Mouse (Mus musculus) layer of hippocampus, postnatal 36 days (tissue): Measurements from ENCODE around the gene Slc16a3. TPM values are rescaled to one million over a fixed set of nuclear protein-coding genes. Genes with fewer than 3 reads are reported as not detected.

ENCODE experiments used
- DNase-seq, 2 experiments: peaks; one replicate each; pipeline ENCODE4 v3.0.0; 2022
- total RNA-seq, 2 experiments: library from RNA; stranded (reverse); gene quantifications; 2 replicates each; pipeline ENCODE4 v1.2.3; 2021

Slc16a3 gene
- total RNA-seq, 2 experiments from 2014 or later, result 2.3 to 2.5 TPM

GRCm38 (mm10) chr11:120948861-120949851 is 876 bp downstream of the Slc16a3 start:
- no peak for DNase-seq

- DNase-seq, result no peak
These were observed 1.6 kb downstream of the Slc16a3 start for GRCm38 (mm10) chr11:120949863-120950262.

DNA sequence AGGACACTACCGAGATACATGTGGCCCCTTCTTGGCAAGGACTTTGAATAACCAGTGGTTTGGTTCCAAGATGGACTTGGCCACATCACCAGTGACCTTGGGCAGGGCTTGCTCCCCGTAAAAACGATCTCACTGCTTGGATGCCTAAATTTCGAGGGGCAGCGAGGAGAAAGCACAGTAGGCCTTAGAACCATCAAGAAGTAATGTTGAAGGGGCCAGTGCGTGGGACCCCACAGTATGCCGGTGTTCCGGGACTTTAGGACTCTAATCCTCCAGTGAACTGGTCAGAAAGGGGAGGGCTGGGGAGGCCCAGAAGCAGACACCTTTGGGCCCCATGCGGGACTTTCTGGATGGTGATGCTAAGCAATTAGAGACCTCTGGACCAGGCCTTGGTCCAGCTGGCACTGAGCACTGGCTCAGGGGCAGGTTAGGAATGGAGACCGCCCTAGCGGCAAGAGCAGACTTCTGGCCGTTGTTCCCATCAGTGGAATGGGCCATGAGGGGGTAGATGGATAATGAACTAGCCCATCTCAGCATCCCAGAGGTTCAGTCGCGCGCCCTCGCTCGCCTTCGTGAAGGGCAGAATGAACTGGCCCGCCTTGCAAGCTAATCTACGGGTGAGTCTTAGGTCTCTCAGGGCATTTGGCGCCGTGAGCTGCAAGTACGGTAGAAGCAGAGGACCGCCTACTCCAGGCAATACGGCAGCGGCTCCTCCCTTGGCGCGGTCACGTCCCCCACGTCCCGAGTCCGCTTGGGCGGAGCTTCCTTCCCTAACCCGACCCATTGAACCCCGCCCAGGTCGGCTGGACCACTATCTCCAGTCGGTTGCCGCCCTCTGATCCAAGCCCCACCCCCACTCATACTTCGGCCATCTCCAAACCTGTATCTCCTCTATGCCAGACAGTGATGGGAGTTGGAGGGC is 2.3 kb downstream of the Slc16a3 start:
- peak; percentile 75 for DNase-seq

- DNase-seq, result no peak
These were observed 3.0 kb downstream of the Slc16a3 start for GRCm38 (mm10) chr11:120951237-120951636.

GRCm38 (mm10) chr11:120951731-120952730 is 3.8 kb downstream of the Slc16a3 start:
- DNase-seq, result no peak

- DNase-seq, result no peak
These were observed 6.7 kb downstream of the Slc16a3 start for GRCm38 (mm10) chr11:120954936-120955335.

DNA sequence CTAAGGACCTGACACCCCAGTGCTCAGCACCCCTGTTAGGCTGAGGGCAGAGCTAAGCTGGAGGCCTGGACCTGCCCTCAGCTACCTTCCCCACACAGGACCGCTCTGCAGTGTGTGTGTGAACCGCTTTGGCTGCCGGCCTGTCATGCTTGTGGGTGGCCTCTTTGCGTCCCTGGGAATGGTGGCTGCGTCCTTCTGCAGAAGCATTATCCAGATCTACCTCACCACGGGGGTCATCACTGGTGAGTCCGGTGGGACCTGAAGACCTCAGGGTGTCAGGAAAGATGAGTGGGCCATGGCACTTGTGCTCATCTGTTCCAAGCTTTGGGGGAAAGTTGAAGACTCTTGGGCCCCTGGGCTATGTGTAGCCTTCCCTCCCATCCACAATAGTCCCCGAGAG is 7.4 kb downstream of the Slc16a3 start:
- DNase-seq, result no peak

DNA sequence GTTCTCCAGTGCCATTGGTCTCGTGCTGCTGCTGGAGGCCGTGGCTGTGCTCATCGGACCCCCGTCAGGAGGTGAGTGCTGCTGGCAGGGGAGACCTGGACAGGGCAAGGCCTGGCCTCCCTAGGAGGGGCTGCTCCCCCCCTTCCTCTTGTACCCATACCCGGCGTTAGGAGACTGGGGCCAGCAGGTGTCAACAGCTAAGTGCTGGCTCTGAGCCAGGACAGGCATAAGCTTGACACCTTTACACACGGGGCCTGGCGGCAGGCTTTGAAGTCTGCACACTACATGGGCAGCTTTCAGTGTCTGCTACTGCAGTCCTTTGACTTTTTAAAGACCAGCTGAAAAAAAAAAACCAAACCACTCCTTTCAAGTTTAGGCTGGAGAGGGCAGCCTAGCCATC is 8.8 kb downstream of the Slc16a3 start:
- no peak for DNase-seq

GRCm38 (mm10) chr11:120957731-120958257 is 9.5 kb downstream of the Slc16a3 start:
- no peak for DNase-seq

DNA sequence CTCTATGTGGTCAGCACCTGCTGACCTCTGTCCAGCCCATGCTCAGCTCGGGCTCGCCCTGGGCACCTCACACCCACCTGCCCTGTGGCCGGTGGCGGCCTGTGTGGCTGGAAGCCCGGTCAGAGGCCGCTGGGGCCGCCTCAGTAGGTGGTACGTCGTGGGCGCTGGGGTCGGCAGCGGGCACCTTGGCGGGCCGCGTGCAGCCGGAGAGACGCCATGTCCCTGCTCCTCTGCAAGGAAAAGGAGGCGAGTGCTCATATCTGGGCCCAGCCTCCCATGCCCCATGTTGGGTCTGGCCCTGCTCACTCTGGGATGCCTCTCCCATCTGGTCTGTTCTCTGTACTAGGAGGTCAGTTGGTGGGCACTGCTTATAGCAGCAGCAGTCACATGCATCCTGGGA is 10.8 kb downstream of the Slc16a3 start:
- no peak for DNase-seq

- DNase-seq, result no peak
These were observed 11.3 kb downstream of the Slc16a3 start for GRCm38 (mm10) chr11:120959564-120959963.

DNA sequence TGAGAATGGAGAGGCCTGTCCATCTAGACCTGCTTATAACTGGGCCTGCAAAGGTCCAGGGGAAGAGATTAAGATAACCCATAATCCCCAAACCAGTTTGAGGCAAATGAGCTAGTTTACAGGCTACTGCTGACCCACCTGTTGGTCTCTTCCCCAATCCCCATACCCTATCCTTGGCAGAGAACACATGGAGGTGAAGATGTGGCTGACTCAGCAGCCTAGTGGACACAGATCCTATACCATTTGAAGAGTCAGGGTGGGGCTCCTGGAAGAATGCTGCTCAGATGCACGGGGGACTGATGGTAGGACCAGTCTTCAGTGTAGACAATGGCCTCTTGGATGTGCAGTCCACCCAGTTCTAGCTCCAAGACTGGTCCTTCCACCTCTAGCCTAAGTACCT is 12.0 kb downstream of the Slc16a3 start:
- no peak for DNase-seq

- DNase-seq, result no peak
These were observed 13.3 kb downstream of the Slc16a3 start for GRCm38 (mm10) chr11:120961594-120961993.

DNA sequence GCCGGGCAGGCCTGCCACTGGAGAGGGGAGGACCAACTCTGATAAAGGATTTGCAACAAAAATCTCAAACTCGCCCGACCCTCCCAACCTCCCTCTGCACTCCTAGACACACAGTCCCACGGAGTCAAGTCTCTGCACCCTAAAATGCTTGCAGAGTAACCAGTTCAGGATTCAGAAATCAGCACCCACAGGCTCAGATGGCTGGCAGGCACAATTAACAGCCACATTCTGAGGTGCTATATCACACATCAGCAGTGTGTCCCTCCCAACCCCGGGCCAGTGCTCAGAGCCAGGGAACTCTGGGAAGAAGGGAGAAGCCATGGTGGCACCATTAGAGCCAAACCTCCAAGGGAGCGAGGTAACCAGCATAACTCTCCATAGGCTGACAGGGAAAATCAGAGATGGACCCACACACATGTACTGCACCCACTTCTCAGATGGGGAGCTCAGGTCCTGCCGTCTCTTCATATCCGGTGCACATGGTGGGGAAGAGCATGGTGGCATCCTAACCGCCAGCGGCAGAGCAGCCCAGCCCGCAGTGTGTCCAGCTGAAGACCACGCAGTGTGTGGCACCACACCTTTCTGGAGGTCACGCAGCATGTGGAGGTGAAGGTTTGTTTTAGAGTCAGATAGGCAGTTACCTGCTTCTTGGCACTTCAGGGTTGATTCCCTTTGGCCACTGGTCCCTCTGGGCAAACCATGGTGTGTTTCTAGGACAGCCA is 13.9 kb downstream of the Slc16a3 start:
- DNase-seq, result no peak

DNA sequence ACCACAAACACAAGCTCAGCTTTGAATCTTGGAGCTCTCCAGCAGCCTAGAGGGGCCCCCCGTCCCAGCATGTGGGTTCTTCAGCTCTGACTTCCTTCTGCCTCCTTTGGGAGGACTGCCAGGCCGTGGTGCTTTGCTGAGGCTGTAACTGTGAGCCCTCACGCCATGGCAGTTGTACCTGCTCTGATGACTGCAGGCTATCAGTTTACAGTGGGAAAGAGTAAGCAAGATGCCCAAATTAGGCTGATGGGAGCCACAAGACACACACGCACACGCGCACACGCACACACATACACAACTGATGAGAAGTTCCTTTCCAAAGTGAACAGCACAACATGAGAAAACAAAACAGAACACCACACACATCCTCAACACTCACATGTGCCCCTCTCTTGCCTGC is 14.6 kb downstream of the Slc16a3 start:
- no peak for DNase-seq

- DNase-seq, result no peak
These were observed 16.2 kb downstream of the Slc16a3 start for GRCm38 (mm10) chr11:120964195-120965157.

DNA sequence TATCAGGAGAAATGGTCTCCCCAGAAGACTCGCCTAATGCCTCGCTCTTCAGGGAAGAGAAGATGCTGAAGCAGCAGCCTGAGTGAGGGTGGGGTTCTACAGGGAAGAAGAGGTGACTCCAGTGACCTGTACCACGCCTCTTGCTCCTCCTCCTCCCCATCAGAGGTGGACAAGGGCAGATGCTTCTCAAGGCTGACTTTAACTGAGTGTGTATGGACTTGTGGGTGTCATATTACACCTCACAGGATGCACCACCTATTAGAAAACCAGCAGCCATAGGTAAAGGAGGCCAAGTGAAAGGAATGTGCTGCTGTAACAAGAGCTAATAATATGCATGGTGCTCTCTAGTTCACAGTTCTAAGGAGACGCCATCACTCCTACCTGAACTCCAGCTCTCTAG is 17.3 kb downstream of the Slc16a3 start:
- DNase-seq, result no peak

DNA sequence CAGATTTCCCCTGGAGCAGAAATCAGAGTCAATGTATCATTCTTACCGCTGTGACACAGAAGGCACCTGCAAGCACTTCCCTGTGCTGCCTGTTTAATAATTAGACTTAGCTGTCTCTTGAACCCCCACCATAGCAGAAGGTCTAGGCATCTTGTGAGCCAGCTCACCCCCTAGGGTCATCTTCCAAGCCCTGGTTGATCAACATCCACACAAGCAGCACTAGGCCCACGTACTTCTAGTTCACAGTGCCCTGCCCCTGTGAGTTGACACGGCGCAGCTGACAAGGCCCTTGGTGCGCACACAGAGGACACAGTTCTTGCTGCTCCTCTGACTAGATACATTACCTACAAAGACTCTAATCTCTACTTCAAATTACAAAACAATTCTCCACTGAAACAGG is 21.5 kb downstream of the Slc16a3 start:
- no peak for DNase-seq

GRCm38 (mm10) chr11:120971237-120971636 is 23.0 kb downstream of the Slc16a3 start:
- DNase-seq, result no peak

DNA sequence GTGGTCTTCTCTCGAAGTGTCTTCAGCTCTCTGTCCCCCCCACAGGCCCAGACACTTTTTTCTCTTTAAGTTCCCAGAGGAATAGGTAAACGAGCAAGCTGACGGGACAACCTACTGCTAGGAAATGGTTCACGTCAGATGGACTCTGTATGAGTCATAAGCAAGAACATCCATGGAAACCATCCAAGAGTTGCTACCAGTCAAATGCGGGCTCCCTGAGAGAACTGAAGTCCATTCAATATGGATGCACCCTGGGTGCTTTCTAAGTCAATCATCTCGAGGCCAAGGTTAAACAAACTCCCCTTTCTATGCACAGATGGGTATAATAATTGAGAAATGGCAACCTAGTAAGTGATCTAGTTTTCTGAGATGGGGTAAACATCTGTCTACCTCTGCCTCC is 25.0 kb downstream of the Slc16a3 start:
- DNase-seq, result no peak
